Mouse (Mus musculus) gastrocnemius, postnatal 4 days (tissue): ENCODE measurements around the gene Moap1. TPM values are rescaled to one million over a fixed set of nuclear protein-coding genes. Genes with fewer than 3 reads are reported as not detected.

Source experiments
- DNase-seq, 2 experiments: peaks; one replicate each; pipeline ENCODE4 v3.0.0; 2021 to 2022; ENCODE audit warnings: low spot score in 2 of 2, mixed read lengths in 2 of 2
- long read RNA-seq, 2 experiments: library from polyadenylated mRNA; stranded (forward); transcript quantifications; one replicate each; pipeline ENCODE4 v2.0.0; 2021
- total RNA-seq, 2 experiments: library from RNA; stranded (reverse); gene quantifications; 2 replicates each; pipeline ENCODE4 v1.2.3; 2021

Gene Moap1
- total RNA-seq: 1 to 10 TPM; 7.6 to 7.8 TPM
- long read RNA-seq, experiment 1, transcript Moap1-202 (2 exons, 1,284 nt): major isoform, 7 of 8 reads
- long read RNA-seq, experiment 1, partial matches to known transcripts: 0 of 8 reads
- long read RNA-seq, experiment 1, other reads (novel, unspliced or antisense): 0 of 8 reads
- long read RNA-seq, experiment 2, transcript Moap1-202 (2 exons, 1,284 nt): major isoform, 7 of 7 reads
- long read RNA-seq, experiment 2, partial matches to known transcripts: 0 of 7 reads
- long read RNA-seq, experiment 2, other reads (novel, unspliced or antisense): 0 of 7 reads

GRCm38 (mm10) chr12:102743589-102744574 lies at the start of gene Moap1, which contains the start of gene Tmem251:
Moap1 (minus strand) TSS chr12:102743661.
Tmem251 (plus strand) TSS chr12:102743762.
- DNase-seq: peak; percentile 71 to 87

GRCm38 (mm10) chr12:102787927-102788326 lies 44.5 kb upstream of the Moap1 start:
- no peak for DNase-seq

DNA sequence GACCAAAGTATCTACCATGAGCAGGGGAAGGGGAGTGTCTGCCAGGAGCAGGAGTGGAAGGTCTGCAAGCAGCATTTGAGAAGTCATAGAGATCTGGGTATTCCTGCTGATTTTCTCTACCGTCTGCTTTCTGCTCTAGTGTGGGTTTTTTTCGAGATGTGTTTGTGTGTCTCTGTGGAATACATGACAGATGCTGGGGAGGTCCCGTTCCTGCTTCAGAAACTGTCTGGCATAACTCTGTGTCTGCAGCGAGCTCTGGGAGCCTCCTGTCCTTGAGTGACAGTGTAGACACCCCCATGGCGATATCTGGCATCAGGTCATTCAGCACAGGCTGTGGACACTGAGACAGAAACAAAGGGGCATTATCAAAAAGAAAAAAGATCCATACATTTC lies 42.1 kb upstream of the Moap1 start:
- DNase-seq: no peak

DNA sequence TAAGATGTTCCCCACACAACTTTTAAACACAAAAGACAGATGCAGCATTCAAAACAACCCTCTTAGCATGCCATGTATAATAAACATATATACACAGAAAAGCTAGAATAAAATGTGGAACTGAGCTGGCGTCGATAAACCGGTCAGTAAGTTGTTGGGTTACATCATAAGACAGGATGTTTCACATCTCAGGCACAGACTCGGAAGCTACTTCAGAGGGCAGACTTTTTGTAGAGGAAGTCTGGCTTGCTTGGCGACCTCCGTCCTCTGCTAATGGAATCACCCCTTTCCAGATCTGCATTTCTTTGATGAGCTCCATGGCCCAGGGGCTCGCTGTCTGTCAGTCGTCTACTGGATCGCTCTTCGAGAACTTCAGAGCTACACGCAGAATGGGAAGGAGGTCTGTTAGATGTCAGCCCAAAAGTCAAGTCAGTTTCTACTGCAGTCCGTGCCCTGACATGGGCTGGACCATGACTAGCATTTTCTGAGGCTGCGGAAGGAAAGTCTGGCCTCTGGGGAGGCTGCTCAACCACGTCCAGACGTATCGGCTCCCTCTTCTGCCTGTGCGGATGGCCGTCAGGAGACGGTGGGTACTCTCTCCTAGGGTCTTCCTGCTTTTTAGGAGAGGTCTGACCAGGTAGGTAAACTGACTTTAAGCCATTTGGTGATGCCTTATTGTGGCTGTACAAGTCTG lies 41.6 kb upstream of the Moap1 start:
- DNase-seq: no peak

- DNase-seq: no peak
These were observed 39.4 kb upstream of the Moap1 start for GRCm38 (mm10) chr12:102782841-102783240.

DNA sequence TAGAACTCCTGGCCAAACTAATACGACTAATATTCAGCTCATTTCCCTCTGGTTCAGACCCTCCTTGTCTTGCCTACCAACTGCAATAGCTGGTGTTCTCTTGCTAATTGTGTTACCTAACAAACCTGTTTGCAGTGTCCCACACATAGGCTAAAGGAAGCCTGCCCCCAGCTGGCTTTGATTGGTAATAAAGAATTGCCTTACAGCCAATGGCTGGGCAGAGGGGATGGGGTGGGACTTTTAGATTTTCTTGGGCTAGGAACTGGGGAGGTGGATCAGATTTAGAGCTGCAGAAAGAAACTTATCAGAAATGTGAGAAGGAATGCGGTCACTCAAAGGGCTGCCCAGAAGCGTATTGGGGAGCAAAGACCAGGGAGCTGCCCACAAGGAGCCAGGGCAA lies 36.0 kb upstream of the Moap1 start:
- no peak for DNase-seq

GRCm38 (mm10) chr12:102778151-102778550 lies 34.7 kb upstream of the Moap1 start:
- DNase-seq: no peak

DNA sequence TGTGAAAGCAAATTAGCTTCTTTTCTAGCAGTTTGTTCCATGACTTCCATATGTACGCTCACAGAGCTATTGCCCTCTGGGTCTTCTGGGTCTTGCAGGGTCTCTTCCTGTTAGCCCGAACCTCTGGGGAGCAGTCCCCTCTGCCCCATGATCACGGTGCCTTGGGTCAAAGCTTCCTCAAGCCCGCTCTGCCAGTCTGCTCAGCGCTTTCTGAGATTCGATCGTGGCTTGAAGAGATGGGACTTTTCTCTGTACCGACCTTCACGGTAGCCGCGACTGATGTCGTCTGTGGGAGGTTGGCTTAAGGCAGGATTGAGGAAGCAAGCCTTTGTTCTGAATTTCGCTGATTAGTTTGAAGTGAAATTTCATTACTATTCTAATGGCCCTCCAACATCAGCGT lies 32.6 kb upstream of the Moap1 start:
- no peak for DNase-seq

DNA sequence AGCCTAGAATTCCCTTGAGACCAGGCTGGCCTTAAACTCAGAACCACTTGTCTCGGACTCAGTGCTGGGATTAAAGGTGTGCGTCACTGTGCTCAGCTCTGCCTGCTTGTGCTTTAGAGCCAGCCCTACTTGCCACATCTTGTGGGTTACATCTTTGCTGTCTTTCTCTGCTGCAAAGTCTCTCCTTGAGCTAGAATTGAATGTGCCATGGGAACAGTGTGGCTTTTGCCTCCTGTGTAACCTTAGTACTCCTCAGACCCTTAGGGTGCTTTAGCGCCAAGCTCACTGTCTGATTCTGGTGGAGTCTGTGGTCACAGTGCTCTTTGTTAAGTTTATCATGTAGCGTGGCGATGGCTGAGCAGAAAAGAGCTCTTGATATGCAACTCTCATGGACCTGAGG lies 29.2 kb upstream of the Moap1 start:
- no peak for DNase-seq

DNA sequence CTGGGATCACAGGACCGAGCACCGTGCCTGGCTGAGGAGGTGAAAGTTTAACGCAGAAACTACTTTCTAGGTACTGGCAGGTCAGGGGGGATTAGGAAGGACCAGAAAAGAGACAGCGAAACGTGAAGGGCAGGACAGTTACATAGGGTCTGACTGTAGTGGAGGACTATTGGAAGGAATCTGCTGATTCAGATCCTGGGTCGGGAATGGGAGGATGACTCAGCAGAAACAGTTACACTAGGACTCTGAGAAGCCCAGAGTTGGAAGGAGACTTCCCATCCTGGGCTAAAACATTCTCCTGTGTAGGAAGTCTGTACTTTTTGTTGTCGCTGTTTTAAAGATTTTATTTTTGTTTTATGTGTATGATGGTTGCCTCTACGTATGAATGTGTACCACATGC lies 28.1 kb upstream of the Moap1 start:
- no peak for DNase-seq

- DNase-seq: no peak
These were observed 25.5 kb upstream of the Moap1 start for GRCm38 (mm10) chr12:102769000-102769399.

GRCm38 (mm10) chr12:102763696-102764095 lies 20.2 kb upstream of the Moap1 start:
- no peak for DNase-seq

DNA sequence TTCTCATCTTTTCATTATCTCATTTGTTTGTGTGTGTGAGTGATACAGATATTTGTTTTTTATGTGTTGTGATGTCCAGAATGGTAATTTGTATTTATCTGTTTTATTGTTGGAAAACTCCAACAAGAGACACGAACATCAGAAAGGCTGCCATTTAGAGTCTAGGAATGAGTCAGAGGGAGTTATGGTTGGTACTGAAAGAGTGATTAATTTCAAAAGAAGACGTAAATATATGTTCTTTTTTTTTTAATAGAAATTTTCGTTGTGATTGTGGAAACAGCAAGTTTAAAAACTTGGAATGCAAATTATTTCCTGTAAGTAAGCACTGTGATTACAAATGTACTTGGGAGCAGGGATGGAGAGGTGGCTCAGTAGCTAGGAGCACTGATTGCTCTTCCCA lies 18.2 kb upstream of the Moap1 start:
- DNase-seq: no peak

DNA sequence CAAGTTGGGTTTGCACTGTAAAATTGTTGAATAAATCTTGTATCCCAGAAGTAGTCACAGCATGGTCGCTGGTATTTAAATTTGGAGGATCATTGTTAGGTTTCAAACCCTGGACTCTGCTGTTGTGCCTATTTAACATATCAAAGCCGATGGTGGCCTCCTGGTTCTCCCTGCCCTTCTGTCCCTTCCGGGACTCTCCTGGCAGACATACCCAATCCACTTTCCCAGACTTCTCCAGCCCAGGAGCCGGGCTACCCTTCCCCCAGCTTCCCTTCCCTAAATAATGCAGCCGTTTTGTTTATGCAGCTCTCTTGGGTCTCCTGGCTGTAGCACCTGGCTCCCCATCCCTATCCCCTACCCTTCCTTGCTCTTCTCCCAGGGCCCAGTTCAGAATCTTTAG lies 15.5 kb upstream of the Moap1 start:
- DNase-seq: no peak

- no peak for DNase-seq
These were observed 14.9 kb upstream of the Moap1 start, which contains the start of gene Gm20604 for GRCm38 (mm10) chr12:102758403-102758756. Gm20604 (minus strand) TSS chr12:102758672.

DNA sequence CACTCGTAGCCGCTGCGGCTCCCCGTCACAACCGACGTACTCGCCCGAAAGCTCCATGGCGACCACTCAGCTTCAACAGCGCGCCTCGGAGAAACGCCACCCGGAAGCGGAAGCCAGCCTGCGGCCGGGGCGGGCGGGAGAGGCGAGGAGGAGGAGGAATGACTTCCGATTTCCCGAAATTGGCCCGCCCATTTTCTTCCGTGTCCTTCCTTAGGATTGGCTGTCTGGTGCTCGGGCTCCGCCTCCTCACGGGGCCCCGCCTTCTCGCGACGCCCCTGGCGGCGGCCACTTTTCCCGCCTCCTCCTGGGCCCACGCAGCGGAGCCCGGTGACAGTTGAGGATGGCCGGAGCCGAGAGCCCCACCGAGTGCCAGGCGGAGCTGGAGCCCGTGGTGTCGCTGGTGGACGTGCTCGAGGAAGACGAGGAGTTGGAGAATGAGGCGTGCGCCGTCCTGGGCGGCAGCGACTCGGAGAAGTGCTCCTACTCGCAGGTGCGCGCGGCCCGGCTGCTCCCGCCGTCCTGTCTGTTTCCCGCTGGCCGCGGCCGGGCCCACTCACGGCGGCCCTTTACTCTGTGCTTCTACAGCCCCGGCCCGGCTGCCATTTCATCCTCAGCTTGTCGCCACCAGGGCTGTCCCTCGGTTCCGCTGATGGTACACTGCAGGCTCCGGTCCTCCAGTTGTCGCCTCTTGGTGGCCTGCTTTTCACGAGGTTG lies 14.4 kb upstream of the Moap1 start, which contains the start of the genes Gm28051, Gon7 and Ubr7:
Gene Gm28051 (minus strand): TSS at position 77 of the 714 bp plus-strand sequence.
Gene Gon7 (minus strand): TSS at position 115 of the 714 bp plus-strand sequence.
Gene Ubr7 (plus strand): TSS at position 279 of the 714 bp plus-strand sequence.
- DNase-seq: peak; percentile 91 to 97

- peak; percentile 75 to 92 for DNase-seq
These were observed 13.7 kb upstream of the Moap1 start for GRCm38 (mm10) chr12:102757055-102757688.

DNA sequence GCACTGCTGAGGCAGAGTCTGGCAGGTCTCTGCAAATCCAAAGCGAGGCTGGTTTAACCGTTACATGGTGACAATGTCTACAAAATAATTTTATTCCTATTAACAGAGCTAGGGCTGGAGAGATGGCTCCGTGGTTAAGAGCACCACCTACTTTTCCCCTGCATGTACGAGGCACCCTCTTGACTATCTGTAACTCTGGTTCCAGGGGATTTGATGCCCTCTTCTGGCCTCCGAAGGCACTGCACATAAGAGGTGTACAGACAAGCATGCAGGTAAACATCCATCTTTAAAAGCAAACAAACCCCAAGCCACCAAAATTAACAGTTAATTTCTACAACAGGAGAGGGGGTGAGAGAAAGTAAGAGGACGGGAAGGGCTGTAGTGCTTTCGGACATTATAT lies 12.8 kb upstream of the Moap1 start:
- no peak for DNase-seq

GRCm38 (mm10) chr12:102748256-102748655 lies 4.8 kb upstream of the Moap1 start:
- DNase-seq: no peak

DNA sequence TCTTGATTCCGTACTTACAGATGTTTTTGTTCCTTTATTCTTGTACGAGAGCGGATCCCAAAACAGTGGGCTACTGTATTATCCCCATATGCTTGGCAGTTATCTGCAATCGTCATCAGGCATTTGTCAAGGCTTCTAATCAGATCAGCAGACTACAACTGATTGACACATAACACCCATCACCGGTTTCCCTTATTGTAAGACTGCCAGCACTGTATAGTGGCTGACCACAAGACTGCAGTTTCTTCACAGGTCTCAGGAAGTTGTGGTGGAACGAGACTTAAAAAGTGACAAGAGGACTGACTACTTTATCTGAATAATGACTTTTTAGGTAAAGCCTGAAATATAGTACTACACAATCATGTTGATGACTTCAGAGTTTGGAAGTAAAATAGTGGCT lies 1.4 kb upstream of the Moap1 start:
- no peak for DNase-seq
